Mouse (Mus musculus): ENCODE data around the gene Cdh18.

DNA sequence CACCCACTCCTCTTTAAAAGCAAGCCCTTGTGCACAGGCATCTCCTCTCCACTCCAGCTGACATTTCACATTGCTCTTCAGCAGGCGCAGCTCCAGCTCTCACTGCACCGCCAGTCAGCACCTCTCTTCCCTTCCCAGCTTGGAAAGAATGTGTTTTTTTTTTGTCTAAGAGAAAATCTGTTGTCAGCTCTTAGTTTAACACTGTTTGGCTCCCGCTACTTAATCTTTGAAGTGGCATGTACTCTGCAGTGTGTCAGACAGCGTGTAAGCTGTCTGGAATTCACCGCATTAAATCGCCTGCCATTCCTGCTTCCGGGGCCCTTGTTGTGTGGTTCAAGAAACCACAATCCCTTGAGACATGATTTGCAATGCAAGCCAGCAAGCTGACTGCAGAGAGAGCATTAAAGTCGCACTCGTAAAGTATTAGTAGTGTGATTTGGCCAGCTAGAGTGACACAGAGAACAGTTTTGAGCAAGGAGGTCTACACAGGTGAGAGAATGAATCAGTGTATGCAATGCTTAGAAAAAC is 903.3 kb downstream of the Cdh18 start:
- no peak for TF ChIP-seq CTCF (IDR thresholded peaks at IDR 0.05)
- no peak for TF ChIP-seq EP300 (IDR thresholded peaks at IDR 0.05)
